Mouse (Mus musculus): ENCODE results near the gene Slc4a1ap. TPM values are rescaled to one million over a fixed set of nuclear protein-coding genes. Genes with fewer than 3 reads are reported as not detected.
A peak's percentile ranks its signal among the peaks of the same experiment; 100 is the strongest.
"Not testable (repeated sequence)": the region's sequence is repeated elsewhere in the genome, so short reads cannot be mapped to it uniquely, and the experiment has no call there.

Slc4a1ap gene
- polyA plus RNA-seq, 1 experiment: not detected

DNA sequence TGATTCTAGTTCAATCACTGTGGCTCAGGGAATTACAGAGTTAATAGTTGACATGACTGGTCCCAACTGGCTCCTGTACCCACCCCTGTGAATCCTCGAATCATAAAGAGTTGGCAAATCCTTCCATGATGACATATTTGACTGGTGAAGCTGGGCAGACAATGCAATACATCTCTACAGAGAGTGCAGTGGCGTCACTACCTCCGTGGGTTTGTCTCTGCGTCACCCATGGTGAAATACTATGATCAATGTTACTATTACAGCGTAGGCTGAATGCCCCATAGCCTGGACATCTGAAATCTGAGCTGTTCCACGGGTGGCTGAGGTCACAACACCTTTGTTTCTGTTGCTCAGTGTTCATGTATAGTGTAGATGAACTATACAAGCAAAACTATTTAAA is 54.5 kb downstream of the Slc4a1ap start:
- H3K27ac ChIP-seq (ENCODE audit: insufficient read depth, low read depth, low read length): no peak overlapping the region
- WGBS: 81% methylated on average over 6 of the region's 6 CpGs

DNA sequence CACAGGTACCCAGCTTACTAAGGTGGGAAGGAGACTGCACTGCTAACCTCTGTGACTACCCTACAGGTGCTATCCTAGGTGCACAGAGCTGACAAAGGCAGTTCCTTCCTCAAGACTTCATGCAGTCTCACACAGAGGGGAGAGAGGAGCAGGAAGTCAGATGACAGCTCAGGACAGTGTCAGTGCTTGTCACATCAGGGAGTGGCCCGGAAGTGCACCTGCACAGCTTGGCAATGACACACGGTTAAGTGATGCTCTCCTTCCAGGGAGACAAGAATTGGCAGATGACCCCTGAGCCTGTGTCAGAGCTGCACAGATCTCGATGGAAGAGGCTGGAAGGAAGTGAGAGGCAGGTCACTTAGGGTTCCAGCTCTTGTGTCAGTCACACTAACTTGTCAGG is 55.1 kb downstream of the Slc4a1ap start:
- no peak for TF ChIP-seq CTCF (IDR thresholded peaks at IDR 0.05; ENCODE audit: insufficient read depth, low read depth, low read length)
- WGBS: 89% methylated on average over 3 of the region's 3 CpGs
- H3K27ac ChIP-seq (ENCODE audit: insufficient read depth, low read depth, low read length): no peak overlapping the region
- peaks cover 12% of the 10 kb centered on the region for H3K4me1 ChIP-seq (ENCODE audit: control insufficient read depth, insufficient read depth, low read length)
- no peak overlapping the region for H3K4me3 ChIP-seq (ENCODE audit: insufficient read depth, low read depth, low read length)

More for the DNA sequence above, 54.5 kb downstream of the Slc4a1ap start:
- H3K4me3 ChIP-seq (ENCODE audit: insufficient read depth, low read depth, low read length): no peak overlapping the region
- H3K4me1 ChIP-seq (ENCODE audit: control insufficient read depth, insufficient read depth, low read length): peaks cover 16% of the 10 kb centered on the region
- TF ChIP-seq POLR2A (IDR thresholded peaks at IDR 0.05; ENCODE audit: insufficient read depth, low read depth, low read length): no peak
- TF ChIP-seq CTCF (IDR thresholded peaks at IDR 0.05; ENCODE audit: insufficient read depth, low read depth, low read length): no peak

DNA sequence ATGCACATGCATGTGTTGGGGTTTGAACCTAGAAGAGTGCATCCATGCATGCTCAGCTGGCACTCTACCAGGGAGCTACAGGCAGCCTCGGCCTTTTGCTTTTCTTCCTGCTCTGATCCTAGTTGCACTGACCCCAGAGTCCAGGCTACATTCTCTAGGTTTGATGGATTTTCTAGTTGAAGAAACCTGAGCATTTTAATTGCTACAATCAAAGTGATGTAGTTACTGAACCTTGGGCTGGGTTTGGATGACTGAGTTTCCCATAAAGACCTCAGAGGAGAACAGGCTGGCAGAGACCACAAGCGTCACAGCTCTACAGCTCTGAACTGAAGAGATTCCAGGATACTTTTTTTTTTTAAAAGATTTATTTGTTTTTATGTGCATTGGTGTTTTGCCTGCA is 56.5 kb downstream of the Slc4a1ap start:
- Histone ChIP-seq H3K27ac (ENCODE audit: insufficient read depth, low read depth, low read length) (no peak overlapping the region), H3K4me1 (ENCODE audit: control insufficient read depth, insufficient read depth, low read length) (peaks cover 5% of the 10 kb centered on the region; the same call in 1 of the 2 replicates), H3K4me3 (ENCODE audit: insufficient read depth, low read depth, low read length) (no peak overlapping the region)
- no peak for TF ChIP-seq CTCF (IDR thresholded peaks at IDR 0.05; ENCODE audit: insufficient read depth, low read depth, low read length)
- TF ChIP-seq POLR2A (IDR thresholded peaks at IDR 0.05; ENCODE audit: insufficient read depth, low read depth, low read length): no peak
- 72% methylated on average over 2 of the region's 2 CpGs for WGBS

DNA sequence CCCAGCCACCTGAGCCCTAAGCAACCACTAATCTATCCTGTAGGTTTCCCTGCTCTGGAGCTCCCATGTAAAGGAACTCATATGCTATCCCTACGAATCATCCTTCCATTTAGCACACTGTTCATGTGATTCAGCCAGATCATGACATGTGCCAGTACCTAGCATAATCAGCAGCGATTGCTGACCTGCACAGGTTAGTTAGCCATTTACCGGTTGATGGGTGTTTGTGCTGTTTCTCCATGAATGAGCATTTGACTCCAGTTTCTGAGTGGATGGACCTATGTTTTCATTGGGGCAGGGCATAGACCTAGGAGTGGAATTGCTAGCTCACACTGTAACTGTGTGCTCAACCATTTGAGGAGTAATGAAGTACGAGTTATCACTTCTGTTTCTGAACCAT is 58.7 kb downstream of the Slc4a1ap start:
- Histone ChIP-seq H3K4me3 (ENCODE audit: insufficient read depth, low read depth, low read length) (no peak overlapping the region), H3K27ac (ENCODE audit: insufficient read depth, low read depth, low read length) (no peak overlapping the region), H3K4me1 (ENCODE audit: control insufficient read depth, insufficient read depth, low read length) (peaks cover 18% of the 10 kb centered on the region)
- WGBS: 97% methylated on average over 4 of the region's 4 CpGs
- no peak for TF ChIP-seq CTCF (IDR thresholded peaks at IDR 0.05; ENCODE audit: insufficient read depth, low read depth, low read length)
- TF ChIP-seq POLR2A (IDR thresholded peaks at IDR 0.05; ENCODE audit: insufficient read depth, low read depth, low read length): no peak

DNA sequence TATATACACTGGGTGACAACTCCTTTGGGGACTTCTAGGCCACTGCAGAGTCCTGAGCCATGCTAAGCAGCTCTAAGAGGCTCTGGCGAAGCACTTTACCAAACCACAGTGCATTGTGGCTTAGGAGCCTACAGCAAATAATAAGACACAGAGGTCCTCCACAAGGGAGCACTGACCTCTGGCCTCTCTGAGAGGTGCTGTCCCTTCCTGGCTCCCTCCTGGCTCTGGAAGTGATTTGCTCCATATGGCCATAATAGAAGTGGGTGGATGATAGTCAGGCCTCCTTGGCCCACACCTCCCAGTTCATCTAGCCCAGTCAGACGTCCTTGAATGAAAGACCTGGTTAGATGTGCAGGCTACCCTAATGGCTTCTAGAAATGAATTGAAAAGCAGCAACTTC is 61.2 kb downstream of the Slc4a1ap start:
- H3K4me1 ChIP-seq (ENCODE audit: control insufficient read depth, insufficient read depth, low read length): peaks cover 18% of the 10 kb centered on the region

DNA sequence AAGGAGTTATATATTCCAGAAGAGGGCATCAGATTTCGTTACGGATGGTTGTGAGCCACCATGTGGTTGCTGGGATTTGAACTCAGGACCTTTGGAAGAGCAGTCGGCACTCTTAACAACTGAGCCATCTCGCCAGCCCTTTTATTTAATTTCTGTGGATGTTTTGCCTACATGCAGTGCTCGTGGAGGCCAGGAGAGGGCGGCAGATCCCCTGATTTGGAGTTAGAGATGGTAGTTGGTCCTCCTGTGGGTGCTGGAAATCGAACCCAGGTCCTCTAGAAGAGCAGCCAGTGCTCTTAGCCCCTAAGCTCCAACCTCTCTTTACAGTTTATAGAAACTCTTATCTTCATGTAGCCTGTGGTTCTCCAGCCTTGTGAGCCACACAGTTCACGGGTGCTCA is 61.9 kb downstream of the Slc4a1ap start:
- Histone ChIP-seq H3K4me1 (ENCODE audit: control insufficient read depth, insufficient read depth, low read length) (peaks cover 17% of the 10 kb centered on the region), H3K27ac (ENCODE audit: insufficient read depth, low read depth, low read length) (peak overlapping the region; percentile 27; the same call in 1 of the 2 replicates)
- H3K4me3 ChIP-seq (ENCODE audit: insufficient read depth, low read depth, low read length): not testable (repeated sequence)
- WGBS: 85% methylated on average over 8 of the region's 8 CpGs

More for the DNA sequence above, 61.2 kb downstream of the Slc4a1ap start:
- 89% methylated on average over 2 of the region's 2 CpGs for WGBS
- no peak for TF ChIP-seq CTCF (IDR thresholded peaks at IDR 0.05; ENCODE audit: insufficient read depth, low read depth, low read length)
- no peak for TF ChIP-seq POLR2A (IDR thresholded peaks at IDR 0.05; ENCODE audit: insufficient read depth, low read depth, low read length)
- Histone ChIP-seq H3K4me3 (ENCODE audit: insufficient read depth, low read depth, low read length) (no peak overlapping the region), H3K27ac (ENCODE audit: insufficient read depth, low read depth, low read length) (no peak overlapping the region)

DNA sequence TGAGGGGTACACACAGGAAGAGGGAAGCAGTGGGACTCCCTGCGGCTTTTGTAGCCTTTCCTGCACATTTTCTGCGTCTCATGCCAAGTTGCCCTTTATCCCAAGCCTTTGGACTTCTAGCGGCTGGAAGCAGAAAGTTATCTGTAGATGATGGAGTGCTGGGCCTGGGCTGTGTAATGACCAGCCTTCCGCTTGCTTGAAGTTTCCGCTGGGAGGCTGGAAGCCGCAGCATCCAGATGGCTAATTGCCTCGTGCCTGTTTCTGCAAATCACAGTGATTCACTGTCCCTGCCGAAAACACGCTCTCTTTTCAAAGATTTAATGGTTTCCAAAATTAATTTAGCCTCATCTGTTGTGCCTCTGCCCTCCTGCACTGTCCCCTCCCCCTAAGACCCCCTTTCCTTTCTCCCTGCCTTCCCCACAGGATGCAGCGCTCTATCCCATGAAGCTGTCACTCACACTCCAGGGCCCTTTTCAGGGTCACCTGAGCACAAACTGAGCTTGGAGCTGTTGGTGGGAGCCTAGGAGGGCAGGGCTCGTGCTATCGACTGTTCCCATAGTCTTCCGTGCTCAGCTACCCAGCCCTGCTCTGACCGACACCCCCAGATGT is 63.0 kb downstream of the Slc4a1ap start:
- H3K27ac ChIP-seq (ENCODE audit: insufficient read depth, low read depth, low read length): peak overlapping the region; percentile 77
- WGBS: 27% methylated on average over 14 of the region's 14 CpGs
- H3K4me1 ChIP-seq (ENCODE audit: control insufficient read depth, insufficient read depth, low read length): peaks cover 17% of the 10 kb centered on the region

DNA sequence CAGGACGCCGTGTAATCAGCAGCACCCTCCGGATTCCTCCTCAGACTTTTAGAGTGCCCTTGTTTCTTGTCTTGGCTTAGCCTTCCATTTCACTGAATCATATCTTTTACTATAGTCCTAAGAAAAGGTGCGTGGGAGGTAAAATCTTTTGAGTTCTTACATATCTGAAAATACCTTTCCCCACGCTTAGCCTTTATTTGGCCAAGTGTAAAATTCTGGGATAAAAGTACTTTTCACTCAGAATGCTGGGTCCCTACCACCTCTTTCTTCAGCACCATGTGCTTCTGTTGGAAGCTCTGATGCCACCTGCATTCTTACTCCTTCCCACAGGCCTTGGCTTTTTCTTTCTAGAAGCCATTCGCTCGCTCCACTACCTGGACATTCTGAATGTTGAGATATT is 64.3 kb downstream of the Slc4a1ap start:
- H3K4me3 ChIP-seq (ENCODE audit: insufficient read depth, low read depth, low read length): no peak overlapping the region
- peaks cover 22% of the 10 kb centered on the region for H3K4me1 ChIP-seq (ENCODE audit: control insufficient read depth, insufficient read depth, low read length)
- no peak overlapping the region; the same call in 1 of the 2 replicates for H3K27ac ChIP-seq (ENCODE audit: insufficient read depth, low read depth, low read length)
- WGBS: 91% methylated on average over 7 of the region's 7 CpGs
- no peak for TF ChIP-seq CTCF (IDR thresholded peaks at IDR 0.05; ENCODE audit: insufficient read depth, low read depth, low read length)
- no peak for TF ChIP-seq POLR2A (IDR thresholded peaks at IDR 0.05; ENCODE audit: insufficient read depth, low read depth, low read length)

More for the DNA sequence above, 63.0 kb downstream of the Slc4a1ap start:
- TF ChIP-seq POLR2A (IDR thresholded peaks at IDR 0.05; ENCODE audit: insufficient read depth, low read depth, low read length) (no peak), CTCF (IDR thresholded peaks at IDR 0.05; ENCODE audit: insufficient read depth, low read depth, low read length) (no peak)
- H3K4me3 ChIP-seq (ENCODE audit: insufficient read depth, low read depth, low read length): no peak overlapping the region

DNA sequence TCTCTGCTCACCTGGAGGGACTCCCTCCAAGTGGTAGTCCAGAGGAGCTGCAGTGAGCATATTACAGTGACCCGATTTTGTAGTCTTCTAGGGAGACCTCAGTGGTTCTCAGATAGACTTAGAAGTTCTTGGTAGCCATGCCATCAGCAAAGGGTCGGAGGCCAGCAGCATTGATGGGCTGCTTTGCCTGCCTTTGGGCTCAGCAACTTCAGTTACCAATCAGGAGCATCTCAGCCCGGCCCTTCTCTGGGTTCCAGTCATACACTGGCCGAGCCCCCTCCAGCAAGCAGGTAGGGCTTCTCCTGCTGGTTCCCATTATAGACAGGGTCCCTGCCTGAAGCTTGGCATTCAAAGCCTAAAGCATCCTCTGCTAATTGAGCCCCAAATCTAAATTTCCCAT is 69.1 kb downstream of the Slc4a1ap start:
- Histone ChIP-seq H3K27ac (ENCODE audit: insufficient read depth, low read depth, low read length) (peak overlapping the region; percentile 83; the same call in 1 of the 2 replicates), H3K4me1 (ENCODE audit: control insufficient read depth, insufficient read depth, low read length) (peaks cover 14% of the 10 kb centered on the region), H3K4me3 (ENCODE audit: insufficient read depth, low read depth, low read length) (no peak overlapping the region)
- TF ChIP-seq CTCF (IDR thresholded peaks at IDR 0.05; ENCODE audit: insufficient read depth, low read depth, low read length) (no peak), POLR2A (IDR thresholded peaks at IDR 0.05; ENCODE audit: insufficient read depth, low read depth, low read length) (no peak)
- WGBS: 69% methylated on average over 4 of the region's 4 CpGs
